Mouse (Mus musculus): Measurements from ENCODE around the gene Prm2.
"Not testable (repeated sequence)": the region's sequence is repeated elsewhere in the genome, so short reads cannot be mapped to it uniquely, and the experiment has no call there.

Gene Prm2

GRCm38 (mm10) chr16:10812865-10813371, 17.0 kb upstream of the Prm2 start, which contains the start of gene Gm11172:
Gm11172 (plus strand) TSS chr16:10812915.
- DNase-seq (ENCODE audit: low spot score): no peak

DNA sequence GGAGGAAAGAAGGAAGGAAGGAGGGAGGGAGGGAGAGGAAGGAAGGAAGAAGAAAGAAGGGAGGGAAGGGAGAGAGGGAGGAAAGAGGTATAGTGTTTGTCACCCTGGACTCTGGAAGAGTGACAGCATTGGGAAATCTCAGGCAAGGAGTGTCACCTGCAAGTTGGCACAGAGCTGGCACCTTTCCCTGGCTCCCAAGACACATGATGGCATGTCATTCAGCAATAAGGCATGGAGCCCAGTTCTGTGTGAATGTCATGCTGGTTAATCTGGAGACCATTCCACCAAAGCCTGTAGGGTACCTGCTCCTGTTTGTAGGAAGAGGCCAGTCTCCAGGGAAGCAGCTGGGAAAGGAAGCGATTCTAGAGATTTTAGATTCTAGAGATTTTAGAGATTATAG, 14.4 kb upstream of the Prm2 start:
- no peak for DNase-seq (ENCODE audit: low spot score)

- no peak for DNase-seq (ENCODE audit: low spot score)
Observed at GRCm38 (mm10) chr16:10805789-10806527, 10.0 kb upstream of the Prm2 start, which contains the start of gene Prm1. Prm1 (minus strand) TSS chr16:10805839.

DNA sequence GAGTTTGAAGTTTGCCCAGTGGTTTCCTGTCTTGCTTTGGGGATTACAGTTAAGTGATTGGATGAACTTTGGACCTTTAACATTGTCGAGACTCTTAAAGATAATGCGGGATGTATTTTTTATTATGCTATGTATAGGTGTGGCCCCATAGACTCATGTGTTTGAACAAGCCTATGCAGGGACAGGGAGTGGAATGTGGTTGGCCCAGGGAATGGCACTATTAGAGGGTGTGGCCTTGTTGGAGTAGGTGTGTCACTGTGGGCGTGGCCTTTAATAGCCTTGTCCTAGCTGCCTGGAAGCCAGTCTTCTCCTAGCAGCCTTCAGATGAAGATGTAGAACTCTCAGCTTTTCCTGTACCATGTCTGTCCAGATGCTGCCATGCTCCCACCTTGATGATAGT, 6.5 kb upstream of the Prm2 start:
- DNase-seq (ENCODE audit: low spot score): not testable (repeated sequence)

DNA sequence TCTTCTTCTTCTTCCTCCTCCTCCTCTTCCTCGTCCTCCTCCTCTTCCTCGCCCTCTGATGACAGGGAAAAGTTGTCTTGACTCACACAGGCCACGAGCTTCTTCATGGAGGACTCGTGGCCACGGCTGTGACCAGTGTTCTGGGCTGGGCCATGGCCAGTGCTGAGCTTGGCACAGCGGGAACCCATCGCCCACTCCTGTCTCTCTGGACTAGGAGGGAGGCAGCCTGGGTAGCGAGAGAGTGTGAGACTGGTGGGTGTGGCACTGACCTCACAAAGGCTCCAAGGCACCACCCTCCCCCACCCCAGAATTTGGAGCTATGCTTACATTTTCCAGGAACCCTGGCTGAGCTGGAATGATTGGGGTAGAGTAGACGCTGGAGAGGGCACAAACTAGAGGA, 5.2 kb downstream of the Prm2 start, which contains the start of gene Prm3:
Prm3 (minus strand) TSS at position 213 of the 400 bp plus-strand sequence.
- no peak for DNase-seq (ENCODE audit: low spot score)

- no peak for DNase-seq (ENCODE audit: low spot score)
Observed at GRCm38 (mm10) chr16:10788866-10789265, 7.1 kb downstream of the Prm2 start.

GRCm38 (mm10) chr16:10788271-10788670, 7.7 kb downstream of the Prm2 start, which contains the start of gene Tnp2:
Tnp2 (minus strand) TSS chr16:10788660.
- no peak for DNase-seq (ENCODE audit: low spot score)

- no peak for DNase-seq (ENCODE audit: low spot score)
Observed at GRCm38 (mm10) chr16:10787548-10788058, 8.3 kb downstream of the Prm2 start.

DNA sequence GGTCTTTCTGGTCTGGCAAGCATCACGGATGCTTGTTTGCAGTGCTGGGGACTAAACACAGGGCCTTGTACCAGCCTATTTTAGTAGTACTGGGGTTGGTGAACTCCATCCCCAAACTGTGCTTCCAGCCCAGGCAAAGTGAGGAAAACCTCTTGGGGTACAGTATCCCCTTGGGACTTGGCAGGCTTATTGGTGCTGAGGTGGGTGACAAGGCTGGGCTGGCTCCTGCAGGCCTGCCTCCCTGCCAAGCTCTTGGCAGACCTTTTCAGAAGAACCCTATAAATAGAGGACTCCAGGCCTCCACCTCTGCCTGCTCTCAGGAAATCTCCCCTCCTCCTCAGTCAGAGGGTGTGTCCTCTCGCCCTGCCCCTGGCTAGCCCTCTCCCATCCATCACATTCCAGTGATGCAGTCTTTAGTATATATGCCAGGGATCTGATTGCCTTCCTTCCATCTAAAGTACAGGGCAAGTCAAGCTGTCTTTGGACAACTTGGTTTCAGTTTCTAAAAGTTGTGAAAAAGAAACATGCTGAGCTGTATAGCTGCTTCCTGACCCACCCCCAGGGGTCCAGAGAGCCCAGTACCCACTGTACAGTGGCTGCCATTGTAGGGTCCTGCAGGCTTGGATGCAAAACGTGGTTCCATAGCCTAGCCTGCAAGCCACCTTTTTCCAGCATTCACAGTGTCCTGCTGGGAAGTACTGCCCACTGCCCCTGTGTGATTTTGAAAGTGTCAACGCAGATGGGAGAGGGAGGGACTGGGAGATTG, 9.0 kb downstream of the Prm2 start:
- no peak for DNase-seq (ENCODE audit: low spot score)

GRCm38 (mm10) chr16:10786288-10786687, 9.6 kb downstream of the Prm2 start:
- peak; percentile 83 for DNase-seq (ENCODE audit: low spot score)

DNA sequence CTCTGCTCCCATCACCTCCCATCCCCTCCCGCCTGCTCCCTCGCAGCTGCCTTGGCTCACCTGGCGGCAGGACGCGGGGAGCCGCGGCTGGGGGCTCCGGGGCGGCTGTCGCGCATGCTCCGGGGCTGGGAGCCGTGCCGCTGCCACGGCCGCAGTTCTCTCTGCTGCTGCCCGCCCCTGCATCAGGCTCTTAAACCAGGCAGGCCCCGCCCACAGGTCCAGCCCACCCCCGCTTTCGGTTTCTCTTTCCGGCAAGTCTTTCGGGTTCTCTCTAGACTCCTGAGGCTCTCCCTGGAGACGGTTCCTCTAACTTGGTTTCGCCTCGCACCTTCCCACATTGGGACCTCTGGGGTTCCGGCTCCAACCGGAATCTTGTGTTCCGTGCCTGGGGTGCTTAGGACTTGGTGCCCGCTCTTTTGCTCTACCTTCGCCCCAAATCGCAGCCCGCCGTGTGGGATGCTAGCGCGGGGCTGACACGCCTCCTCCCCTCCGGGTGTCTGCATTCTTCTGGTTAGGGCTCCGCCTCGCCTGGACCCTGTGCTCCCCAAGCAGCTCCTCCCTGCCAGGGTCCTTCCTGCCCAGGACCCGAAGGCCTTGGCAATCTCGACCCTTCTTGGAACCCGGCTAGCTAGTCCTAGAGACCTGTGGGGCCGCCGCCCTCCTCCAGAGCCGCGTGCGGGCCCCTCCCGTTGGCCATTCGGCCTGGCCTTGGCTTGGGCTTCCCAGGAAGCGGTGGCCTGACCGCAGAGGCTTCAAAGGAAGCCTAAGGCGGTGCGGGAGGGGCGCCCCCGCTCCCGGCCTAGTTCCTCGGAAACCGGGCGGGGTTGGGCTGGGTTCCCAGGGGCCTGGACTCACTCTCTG, 10.3 kb downstream of the Prm2 start, which contains the start of gene Socs1:
Socs1 (minus strand) TSS at position 166 of the 861 bp plus-strand sequence.
- DNase-seq (ENCODE audit: low spot score): peak; percentile 74

GRCm38 (mm10) chr16:10784793-10785370, 11.1 kb downstream of the Prm2 start:
- peak; percentile 58 for DNase-seq (ENCODE audit: low spot score)

DNA sequence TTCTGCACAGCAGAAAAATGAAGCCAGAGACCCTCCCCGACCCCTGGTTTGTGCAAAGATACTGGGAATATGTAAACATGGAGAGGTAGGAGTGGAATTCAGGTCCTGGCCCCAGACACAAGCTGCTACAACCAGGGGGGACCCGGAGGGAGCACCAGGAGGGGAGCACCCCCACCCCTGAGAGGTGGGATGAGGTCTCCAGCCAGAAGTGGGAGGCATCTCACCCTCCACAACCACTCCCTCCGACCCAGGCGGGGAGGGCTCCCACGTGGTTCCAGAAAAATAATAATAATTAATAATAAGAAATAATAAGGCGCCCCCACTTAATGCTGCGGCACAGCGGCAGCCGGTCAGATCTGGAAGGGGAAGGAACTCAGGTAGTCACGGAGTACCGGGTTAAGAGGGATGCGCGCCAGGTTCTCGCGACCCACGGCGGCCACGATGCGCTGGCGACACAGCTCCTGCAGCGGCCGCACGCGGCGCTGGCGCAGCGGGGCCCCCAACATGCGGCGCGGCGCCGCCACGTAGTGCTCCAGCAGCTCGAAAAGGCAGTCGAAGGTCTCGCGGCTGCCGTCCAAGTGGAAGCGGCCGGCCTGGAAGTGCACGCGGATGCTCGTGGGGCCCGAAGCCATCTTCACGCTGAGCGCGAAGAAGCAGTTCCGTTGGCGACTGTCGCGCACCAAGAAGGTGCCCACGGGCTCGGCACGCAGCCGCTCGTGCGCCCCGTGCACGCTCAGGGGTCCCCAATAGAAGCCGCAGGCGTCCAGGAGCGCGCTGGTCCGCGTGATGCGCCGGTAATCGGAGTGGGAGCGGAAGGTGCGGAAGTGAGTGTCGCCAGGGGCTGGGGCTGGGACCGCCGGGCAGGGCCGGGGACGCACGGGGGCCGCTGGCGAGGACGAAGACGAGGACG, 11.8 kb downstream of the Prm2 start:
- no peak for DNase-seq (ENCODE audit: low spot score)

DNA sequence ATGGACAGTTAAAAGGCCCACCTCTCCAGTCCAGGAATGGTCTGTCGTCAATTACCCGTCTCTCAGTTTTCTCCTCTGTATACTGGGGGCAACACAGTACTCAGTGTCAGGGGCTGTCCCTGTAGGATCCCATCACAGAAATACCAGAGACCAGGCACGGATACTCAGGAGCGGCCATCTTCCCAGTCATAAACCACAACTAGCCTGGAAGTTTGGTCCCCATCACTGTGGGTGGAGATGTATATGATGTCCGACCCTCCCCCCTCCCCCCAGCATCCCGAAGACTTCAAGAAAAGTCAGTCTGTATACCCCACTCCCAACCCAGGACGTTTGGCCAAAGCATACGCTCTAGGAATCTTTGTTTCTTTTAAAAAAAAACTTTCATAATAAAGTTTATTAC, 12.5 kb downstream of the Prm2 start:
- no peak for DNase-seq (ENCODE audit: low spot score)

GRCm38 (mm10) chr16:10783152-10783434, 12.8 kb downstream of the Prm2 start:
- no peak for DNase-seq (ENCODE audit: low spot score)

DNA sequence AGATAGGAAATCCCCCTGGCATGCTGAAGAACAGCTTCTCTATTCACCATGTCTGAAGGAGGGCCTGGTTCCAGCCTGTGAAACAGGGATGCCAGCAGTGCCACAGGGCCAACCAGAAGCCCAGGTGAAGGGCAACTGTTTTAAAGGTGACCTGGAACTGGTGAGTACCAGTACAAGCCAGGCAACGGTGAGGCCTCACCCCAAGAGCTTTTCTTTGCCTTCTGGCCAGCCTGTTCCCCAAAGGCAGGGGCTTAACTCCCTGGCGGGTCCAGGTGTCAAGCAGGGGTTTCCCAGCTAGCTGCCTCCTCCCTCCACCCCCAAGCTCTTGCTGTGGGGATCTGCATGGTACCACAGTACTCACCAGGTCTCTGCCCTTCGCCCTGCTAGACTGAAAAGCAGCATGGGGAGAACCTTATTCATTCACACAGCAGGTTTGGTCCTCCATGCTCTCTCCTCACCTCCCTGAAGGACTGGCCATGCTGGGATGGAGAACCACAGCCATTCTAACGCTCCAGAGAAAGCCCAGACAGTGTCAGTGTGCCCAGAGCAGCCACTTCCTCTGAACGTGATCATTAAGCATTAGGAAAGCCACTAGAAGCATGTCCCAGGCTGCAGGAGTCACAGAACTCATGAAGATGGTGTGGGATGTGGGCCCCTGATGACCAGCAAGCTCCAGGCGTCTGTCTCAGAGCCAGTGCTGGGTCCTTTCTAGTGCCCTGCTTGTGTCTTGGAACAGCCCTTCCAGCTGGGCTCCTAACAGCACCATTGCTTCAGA, 13.4 kb downstream of the Prm2 start:
- DNase-seq (ENCODE audit: low spot score): no peak

DNA sequence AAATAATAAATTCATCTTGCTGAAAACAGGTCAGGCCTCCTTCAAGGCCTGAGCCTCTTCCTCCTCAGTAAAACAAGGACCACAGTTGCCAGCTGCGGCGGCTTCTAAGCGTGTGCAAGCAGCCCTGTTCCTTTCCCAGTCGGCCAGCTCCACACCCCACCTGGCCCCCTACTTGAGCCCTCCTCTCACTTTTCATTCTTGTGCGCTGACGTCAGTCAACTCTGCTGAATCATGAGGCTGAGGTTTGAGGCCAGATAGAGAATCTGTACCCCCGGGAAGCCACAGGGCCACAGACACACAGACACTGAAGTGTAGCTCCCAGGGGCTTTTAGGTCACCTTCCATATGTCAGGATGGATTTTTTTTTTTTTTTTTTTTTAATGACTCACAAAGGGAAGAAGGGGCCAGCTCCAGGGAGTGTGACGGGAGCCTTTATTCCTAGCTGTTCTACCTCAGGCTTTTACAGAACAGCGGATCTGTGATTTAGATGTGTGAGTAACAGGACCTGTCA, 14.0 kb downstream of the Prm2 start:
- DNase-seq (ENCODE audit: low spot score): no peak

- no peak for DNase-seq (ENCODE audit: low spot score)
Observed at GRCm38 (mm10) chr16:10780631-10781120, 15.3 kb downstream of the Prm2 start.

DNA sequence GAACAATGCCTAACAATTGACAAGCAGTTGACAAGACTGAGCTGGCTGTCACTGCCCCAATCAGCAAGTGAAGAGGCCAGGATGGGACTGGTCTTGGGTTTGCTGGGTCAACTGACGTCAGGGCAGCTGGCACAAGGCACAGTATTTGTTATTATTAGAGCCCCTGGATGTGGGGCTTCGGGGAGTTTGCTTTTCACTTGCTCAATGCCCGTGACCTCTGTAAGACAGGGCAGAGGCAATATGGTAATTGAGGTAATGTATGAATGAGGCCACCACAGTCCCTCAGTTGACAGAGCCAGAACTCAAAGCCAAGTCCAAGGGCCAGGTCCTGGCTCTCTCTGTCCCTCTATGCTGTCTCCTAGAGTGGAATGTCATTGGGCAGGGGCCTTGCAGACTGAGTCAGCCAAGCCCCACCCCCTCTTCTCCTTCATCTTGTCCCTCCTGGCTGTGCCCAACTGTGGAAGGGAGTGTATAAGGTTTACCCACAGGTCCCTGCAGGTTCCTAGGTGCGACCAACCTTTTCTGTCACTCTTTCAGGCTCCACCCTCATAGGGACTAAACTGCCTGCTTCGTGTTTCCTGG, 18.3 kb downstream of the Prm2 start:
- DNase-seq (ENCODE audit: low spot score): no peak
